Mouse (Mus musculus): ENCODE measurements around the gene Rtn1. TPM values are rescaled to one million over a fixed set of nuclear protein-coding genes. Genes with fewer than 3 reads are reported as not detected.

Rtn1 gene
- total RNA-seq, 2 experiments from 2014 or later, result 1,828 to 1,865 TPM

DNA sequence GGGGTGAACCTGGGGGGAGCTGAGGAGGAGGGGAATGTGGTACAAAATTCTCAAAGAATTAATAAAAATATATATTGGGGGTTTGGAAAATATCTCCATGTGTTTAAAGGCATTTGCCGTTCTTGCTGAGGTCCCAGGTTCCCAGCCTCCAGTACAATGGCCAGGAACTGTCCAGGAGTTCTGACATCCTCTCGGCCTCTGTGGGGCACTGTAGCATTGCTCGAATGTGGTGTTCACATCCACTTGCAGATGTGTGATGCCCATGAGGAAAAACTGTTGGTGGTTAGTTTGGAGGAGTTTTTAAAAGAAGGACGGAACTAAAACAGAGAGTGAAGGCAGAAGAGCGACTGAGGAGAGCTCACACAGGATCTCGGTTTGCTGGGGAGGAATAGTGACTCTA lies 166.0 kb downstream of the Rtn1 start:
- intact Hi-C loops (cut with DNase I), result loop anchor here (5.0 kb wide), 1 partner anchor 44 kb away; no protein-coding TSS in a partner anchor
- DNase-seq (ENCODE audit: extremely low spot score in 1 of 2, low spot score in 2 of 2), result no peak

DNA sequence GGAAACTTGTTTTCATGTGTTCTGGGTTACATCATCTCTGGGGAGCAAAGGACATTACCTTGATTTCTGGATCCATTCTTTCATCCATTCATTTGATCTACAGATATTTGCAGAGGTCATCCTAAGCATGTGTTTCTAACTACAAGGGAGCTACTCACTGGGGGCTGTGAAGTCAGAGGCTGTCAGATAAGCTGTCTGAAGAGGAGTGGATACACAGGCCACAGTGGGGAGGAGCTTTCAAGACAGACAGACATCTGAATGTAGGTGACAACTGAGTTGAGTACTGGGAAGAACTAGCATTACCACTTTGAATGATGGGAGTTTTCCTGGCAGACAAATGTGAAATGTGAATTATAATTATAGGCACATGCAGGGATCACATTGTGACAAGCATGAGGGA lies 168.3 kb downstream of the Rtn1 start:
- intact Hi-C loops (cut with DNase I), result loop anchor here (5.0 kb wide), 1 partner anchor 47 kb away; no protein-coding TSS in a partner anchor
- no peak for DNase-seq (ENCODE audit: extremely low spot score in 1 of 2, low spot score in 2 of 2)

DNA sequence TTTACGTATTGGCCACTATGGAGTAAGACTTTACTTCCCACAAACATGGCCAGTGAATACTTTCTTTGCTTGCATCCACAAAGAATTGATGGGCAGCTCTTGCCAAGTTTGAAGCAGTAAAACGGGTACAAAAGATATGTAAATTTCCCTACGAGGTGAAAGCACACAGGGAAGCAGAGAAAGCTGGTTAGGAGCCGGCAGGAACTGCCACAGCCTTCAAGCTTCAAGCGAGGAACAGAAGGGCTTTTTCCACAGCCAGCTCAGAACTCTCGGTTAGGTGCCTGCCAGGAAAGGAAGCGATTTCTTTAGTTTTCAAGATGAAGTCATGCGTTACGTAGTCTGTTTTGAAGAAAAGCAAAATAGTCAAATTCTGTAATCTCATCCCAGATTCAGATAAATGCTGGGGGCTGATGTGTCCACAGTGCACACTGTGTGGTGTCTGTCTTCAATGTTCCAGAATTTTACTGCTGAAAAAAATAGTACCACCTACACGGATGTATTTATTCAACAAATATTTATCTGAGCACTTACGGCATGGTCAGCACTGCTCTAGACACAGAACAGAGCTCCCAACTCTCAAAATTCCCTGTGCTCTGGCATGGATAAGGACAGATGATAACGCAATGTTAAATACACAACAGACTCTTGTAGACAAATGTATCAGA lies 169.5 kb downstream of the Rtn1 start:
- DNase-seq (ENCODE audit: extremely low spot score in 1 of 2, low spot score in 2 of 2), result peak in 1 of 2 experiments; percentile 61
- intact Hi-C loops (cut with DNase I), result loop anchor here (5.0 kb wide), 1 partner anchor 168 kb away; the partner anchor contains the start of gene Rtn1

DNA sequence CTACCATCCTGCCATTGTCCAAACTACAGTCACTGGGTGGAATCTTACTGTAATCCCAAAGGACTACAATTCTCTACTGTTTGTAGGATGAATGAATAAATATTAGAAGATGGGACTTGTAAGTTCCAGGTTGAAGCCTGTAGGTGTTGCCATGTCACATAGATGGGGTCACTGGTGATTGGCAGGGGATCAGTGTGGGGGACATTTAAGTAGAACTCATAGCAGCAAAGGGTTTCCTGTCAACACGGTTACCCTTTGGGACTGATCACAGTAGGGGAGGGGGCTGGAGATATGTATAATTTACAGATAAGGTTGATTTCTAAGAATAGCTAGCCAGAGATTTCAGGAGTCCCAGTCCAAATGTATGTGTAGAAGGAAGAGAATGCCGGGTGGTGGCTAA lies 171.6 kb downstream of the Rtn1 start:
- intact Hi-C loops (cut with DNase I), result loop anchor here (5.0 kb wide), 1 partner anchor 170 kb away; the partner anchor contains the start of gene Rtn1

DNA sequence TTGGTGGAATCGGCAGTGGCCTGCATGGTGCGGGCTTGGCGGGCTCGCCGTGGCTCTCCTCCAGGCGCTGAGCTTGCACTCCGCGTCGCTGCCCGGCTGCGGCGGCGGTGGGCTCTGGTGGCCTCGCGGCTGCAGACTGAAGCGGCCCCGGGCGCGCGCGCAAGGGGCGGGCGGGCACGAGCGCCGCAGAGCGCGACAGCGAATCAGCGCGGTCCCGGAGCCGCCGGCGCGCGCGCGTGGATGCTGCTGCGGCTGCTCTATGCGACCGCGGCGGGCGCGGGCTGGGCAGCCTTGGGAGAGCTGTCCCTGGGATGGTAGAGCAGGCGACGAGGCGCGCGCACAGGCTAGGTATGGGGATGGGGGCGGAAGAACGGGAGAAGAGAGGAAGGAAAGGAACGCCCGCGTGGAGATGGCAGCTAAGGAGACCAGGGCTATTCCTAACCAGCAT lies 172.3 kb downstream of the Rtn1 start:
- peak; percentile 88 to 90 for DNase-seq (ENCODE audit: extremely low spot score in 1 of 2, low spot score in 2 of 2)
- intact Hi-C loops (cut with DNase I), result loop anchor here (5.0 kb wide), 1 partner anchor 171 kb away; the partner anchor contains the start of gene Rtn1

More for the DNA sequence above, 171.6 kb downstream of the Rtn1 start:
- no peak for DNase-seq (ENCODE audit: extremely low spot score in 1 of 2, low spot score in 2 of 2)

DNA sequence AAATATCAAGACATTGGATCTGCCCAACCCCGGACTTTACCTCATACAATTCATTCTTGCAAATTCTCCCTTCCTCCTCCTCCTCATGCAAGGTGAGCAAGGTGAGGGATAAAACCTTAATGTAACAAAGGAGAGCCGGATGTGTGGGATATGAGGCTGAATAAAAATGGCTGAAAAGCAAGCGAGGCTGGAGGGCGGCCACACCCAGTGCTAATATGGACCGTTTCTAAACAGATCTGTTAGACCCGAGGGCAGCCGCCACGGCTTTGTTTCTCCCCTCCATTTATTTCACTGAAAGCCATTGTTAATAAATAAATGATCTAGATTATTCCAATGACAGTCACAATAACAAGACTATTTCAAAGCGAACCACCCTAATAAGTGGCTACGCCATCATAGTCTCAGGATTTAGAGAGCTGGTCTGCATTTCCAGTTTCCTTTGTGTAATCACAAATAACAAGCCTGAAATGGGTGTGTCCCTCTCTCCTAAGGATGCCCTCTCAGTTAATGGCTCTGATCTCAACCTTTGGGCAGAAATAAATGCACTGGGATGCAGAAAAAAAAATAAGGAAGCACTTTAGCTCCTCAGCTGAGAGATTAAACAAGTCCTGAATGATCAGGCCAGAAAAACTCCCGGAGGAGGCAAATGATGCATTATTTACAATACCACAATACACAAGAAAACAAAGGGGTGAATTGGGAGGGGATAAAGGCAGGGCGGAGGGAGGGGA lies 173.1 kb downstream of the Rtn1 start:
- intact Hi-C loops (cut with DNase I), result loop anchor here (5.0 kb wide), 1 partner anchor 172 kb away; the partner anchor contains the start of gene Rtn1
- no peak for DNase-seq (ENCODE audit: extremely low spot score in 1 of 2, low spot score in 2 of 2)

DNA sequence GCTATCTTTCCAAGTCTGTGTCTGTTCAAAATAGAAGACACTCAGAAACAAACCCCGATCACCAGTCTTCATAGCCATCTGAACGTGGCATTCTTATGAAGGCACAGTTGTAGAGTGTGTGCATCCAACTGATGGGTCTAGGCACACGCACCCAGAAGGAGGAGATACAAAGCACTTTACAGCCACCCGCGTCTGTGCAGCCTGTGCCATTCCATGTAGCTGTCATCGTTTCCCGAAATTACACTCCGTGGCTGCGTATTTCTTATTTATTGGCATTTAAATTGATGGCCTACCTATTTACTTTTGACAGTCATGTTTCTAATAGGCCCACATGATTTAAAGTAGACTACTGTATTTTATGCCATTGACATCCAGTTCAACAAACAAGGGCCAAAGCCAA lies 173.9 kb downstream of the Rtn1 start:
- no peak for DNase-seq (ENCODE audit: extremely low spot score in 1 of 2, low spot score in 2 of 2)
- intact Hi-C loops (cut with DNase I), result loop anchor here (5.0 kb wide), 1 partner anchor 172 kb away; the partner anchor contains the start of gene Rtn1

DNA sequence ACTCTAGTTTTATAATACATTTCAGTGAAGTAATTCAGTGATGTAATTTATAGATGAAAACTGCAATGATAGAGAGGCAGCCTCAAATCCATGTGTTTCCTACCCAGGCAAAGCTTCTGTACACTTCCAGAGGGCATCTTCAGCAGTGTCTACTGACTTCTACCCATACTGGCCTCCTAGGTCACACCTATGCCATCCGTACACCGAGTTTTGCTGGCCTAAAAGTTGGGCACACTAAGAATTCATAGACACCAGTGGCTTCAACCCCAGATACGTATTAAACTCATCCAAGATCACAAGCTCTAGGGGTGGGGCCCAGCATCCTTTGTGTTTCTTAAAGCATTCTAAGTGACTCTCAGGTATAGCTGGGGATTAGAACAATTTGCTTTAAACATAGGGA lies 174.7 kb downstream of the Rtn1 start:
- intact Hi-C loops (cut with DNase I), result no loop called here
- no peak for DNase-seq (ENCODE audit: extremely low spot score in 1 of 2, low spot score in 2 of 2)

DNA sequence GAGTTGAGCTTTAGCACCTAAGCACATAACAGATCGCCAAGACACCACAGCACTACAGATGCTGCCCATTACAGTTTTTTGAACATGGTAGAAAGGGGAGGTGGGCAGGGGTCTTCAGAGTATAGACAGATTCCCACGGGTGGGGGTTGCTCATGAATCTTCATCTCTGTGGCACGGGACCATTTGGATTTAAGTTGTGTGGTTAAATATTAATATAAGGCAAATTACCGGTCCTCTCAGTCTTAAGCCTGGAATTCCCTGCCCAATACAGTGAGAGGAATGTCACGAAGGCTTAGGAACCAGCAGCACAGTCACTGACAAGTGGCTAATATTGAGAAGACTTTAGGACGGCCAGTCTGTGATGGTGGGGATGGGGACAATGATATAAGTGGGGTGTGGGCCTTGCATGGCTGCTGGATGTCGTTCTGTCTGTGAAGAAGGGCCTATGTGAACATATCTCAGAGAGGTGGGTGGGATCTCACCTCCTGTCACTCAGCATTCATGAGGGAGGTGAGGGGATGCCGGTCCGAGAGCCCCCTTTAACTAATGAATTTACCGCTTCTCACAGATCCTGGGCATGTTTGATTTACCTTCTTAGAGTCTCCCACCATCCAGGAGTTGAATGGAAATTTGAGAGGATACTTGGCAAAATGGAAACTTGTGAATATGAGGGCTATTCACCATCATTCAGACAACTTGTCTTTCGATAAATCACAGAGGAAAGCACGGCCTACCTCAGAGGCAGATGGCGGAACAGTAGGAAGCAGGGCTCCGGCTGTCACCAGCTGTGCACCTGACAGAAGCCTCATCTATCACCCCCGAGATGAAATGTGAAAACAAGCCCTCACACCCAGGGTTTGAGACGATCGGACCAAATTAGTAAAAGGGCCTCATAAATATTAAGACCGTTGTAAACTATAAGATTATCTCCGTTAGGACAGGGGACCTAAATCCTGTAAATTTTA lies 175.7 kb downstream of the Rtn1 start:
- DNase-seq (ENCODE audit: extremely low spot score in 1 of 2, low spot score in 2 of 2), result no peak
- intact Hi-C loops (cut with DNase I), result no loop called here

DNA sequence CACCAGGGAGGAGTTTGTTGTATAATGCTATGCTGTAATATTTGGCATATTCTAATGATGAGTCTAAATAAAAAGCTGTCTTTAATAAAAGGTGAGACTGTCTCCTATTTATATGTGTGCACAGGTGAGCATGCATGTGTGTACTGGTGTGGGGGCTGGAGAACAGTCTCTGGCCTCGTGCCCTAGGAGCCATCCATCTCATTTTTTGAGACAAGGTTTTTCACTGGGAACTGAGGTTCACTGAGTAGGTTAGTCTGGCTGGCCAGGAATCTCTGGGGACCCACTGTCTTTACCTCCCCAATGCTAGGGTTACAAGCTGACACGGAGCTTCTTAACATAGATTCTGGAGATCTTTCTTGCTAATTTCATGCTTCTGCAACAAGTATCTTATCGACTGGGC lies 176.7 kb downstream of the Rtn1 start:
- no peak for DNase-seq (ENCODE audit: extremely low spot score in 1 of 2, low spot score in 2 of 2)
- intact Hi-C loops (cut with DNase I), result no loop called here

DNA sequence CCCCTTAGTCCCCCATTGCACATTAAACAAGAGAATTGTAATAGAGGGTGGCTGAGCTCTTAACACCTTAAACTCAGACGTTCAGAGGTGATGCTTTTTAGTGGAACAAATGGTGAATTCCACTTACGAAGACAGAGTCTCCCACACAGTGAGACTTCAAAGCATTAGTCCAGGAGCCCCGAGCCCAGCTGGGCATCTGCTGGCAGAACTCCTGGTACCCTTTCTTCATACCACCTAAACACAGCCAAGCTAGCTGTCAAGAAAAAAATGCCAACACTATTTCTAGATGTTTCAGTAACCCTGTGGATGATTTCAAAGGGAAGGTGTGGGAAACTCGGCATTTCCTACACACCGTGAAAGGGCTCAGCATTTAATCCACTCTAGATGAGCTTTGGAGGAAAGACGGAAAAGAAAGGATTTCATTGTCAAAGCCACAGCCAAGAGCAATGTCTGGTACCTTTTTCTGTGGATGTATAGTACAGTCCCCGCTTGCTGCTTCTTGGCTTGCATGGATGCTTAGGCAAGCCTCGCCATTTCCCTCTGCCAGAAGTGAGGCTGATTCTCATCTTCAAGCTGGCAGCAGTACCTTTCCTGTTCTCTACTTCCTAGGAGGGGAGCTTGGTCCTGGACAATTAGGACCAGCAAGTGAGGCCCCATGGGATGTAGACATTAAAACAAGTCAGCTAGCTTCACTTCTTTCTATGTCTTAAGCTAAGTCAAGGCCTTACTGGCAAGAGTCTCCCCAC lies 179.2 kb downstream of the Rtn1 start:
- intact Hi-C loops (cut with DNase I), result loop anchor here (5.0 kb wide), 1 partner anchor 127 kb away; no protein-coding TSS in a partner anchor
- DNase-seq (ENCODE audit: extremely low spot score in 1 of 2, low spot score in 2 of 2), result no peak

DNA sequence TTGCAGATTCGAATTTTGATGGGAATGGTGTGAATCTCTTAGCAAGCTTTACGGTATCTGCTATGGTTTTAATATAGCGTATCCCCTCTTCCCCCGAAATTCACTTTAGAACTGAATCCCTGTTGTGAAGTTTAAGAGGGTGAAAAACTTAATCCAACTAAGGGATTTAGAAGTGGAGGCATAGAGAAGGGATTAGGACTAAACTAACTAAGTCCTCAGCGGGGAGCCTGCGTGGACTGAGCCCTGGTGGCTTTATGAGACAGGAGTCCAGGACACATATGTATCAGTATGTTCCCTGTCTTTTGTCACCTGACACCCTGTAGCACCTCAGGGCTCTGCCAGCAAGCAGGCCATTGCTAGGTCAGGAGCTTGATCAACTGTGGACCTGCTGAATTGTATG lies 181.1 kb downstream of the Rtn1 start:
- intact Hi-C loops (cut with DNase I), result loop anchor here (5.0 kb wide), 1 partner anchor 125 kb away; no protein-coding TSS in a partner anchor
- no peak for DNase-seq (ENCODE audit: extremely low spot score in 1 of 2, low spot score in 2 of 2)

DNA sequence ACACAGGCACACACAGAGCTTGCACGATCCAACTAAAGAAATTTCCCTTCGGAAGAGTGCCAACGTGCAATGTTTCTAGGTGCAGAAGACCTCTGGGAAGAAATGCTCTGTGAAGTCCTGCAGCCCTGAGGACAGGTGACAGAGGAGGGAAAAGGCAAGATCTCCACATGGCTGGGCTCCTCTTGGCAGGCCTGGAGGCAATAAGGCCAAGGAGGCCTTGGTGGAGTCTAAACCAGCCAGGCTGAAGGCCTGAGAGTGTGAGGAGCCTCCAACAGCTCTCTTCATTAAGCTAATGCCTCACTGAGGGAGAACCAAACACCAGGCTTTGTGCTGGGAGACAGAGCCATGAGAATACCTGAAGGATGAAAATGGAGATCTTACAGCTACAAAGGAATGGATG lies 183.5 kb downstream of the Rtn1 start:
- intact Hi-C loops (cut with DNase I), result loop anchor here (5.0 kb wide), 1 partner anchor 123 kb away; no protein-coding TSS in a partner anchor
- DNase-seq (ENCODE audit: extremely low spot score in 1 of 2, low spot score in 2 of 2), result no peak

DNA sequence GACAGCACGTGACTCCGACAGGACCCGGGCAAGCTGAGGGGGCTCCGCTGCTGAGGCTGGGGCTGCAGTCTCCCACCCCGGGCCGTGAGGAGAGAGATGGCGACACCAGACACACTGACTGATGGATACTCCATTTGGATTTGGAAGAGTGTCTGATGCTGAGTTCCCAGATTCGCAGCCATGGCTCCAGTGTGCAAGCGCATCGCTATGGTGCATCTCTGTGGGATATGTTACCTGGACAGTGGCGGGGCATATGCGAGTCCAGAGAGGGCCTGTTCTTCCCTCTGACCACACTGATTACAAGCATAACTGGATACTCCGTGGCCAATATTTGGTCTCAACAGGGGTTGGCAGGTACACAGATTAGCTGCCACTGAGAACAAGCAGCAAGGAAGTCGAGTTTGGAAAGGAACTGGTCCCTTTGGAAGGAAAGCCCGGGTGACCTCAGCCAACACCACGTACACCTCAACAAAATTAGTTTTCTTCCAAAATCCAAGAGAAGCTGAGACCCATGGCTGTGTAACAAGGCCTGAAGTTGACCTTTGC lies 185.2 kb downstream of the Rtn1 start:
- DNase-seq (ENCODE audit: extremely low spot score in 1 of 2, low spot score in 2 of 2), result no peak
- intact Hi-C loops (cut with DNase I), result no loop called here

DNA sequence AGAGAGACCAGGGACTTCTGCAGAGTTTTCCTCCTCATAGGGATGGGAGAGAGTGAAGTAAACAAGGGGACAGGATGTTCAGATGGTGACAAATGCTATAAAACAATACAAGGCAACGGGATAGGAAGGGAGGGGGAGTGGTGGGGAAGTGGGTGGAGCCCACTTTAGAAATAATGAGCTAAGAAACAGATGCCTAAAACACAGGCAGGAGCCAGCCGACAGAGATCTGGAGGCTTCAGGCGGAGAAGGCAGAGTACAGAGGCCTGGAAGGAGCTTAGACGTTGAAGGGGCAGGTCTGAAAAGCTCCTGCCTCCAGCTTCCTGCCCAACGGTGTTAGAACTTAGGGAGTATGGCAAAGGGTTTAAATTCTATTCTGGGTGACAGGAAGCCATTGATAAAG lies 195.3 kb downstream of the Rtn1 start:
- no peak for DNase-seq (ENCODE audit: extremely low spot score in 1 of 2, low spot score in 2 of 2)
- intact Hi-C loops (cut with DNase I), result loop anchor here (5.0 kb wide), 1 partner anchor 111 kb away; no protein-coding TSS in a partner anchor

DNA sequence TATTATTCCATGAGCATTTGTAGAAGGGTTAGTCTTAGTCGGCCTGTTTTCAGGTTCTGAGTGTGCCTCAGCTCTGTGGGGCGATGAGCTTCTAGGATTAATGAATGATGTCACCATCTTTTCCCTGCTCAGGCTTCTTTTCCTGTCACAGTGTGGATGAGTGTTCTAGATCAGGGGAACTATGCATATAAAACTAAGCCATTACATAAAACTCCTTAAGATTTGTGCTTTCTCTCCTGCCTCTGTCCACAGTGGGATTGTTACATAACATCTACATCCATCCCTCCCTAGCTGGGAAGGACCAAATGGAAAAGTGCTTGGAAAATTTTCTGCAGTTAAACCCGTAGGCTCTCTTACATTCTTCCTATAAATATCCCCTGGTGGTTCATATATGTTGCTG lies 208.0 kb downstream of the Rtn1 start:
- intact Hi-C loops (cut with DNase I), result no loop called here

DNA sequence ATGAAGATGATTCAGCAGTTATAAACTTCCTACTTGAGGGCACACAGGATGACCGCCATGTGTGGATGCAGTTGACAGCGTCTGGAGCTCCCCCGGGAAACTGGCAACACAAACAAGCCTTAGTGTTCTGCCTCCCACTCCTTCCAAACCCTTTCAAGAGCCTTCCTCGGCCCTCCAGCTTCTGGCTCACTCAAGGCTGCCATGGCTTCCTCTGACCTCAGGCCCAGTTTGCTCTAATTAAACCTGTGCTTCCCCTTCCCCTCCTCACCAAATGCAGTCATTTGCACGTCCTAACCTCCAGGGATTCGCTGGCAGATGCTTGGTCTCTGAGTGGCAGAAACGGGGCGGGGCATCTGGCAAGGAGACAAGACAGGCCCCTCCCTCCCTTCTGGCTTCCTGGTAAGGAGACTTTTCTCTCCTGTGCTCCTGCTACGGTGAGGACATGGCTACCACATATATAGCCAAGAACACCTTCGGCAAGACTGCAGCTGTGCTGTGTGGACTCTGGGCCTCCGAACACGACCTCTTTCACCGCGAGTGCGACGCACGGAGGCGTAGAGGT lies 210.8 kb downstream of the Rtn1 start:
- peak in 1 of 2 experiments; percentile 50 for DNase-seq (ENCODE audit: extremely low spot score in 1 of 2, low spot score in 2 of 2)
- intact Hi-C loops (cut with DNase I), result no loop called here

More for the DNA sequence above, 208.0 kb downstream of the Rtn1 start:
- DNase-seq (ENCODE audit: extremely low spot score in 1 of 2, low spot score in 2 of 2), result no peak
